Mouse (Mus musculus) neural tube, embryonic 15.5 days (tissue): ENCODE results near the gene Tpm4. TPM values are rescaled to one million over a fixed set of nuclear protein-coding genes. Genes with fewer than 3 reads are reported as not detected.

ENCODE experiments used
- ATAC-seq: fragments of 200-750 bp; cut with Nextera tagmentation; 2 replicates; pipeline ENCODE4 v1.8.0; 2017; ENCODE audit warnings: mild to moderate bottlenecking, moderate TSS enrichment, moderate library complexity; ENCODE audit not compliant: low FRiP score
- H3K27ac ChIP-seq: fragments of 300-500 bp; sonication (generic); replicated peaks from 2 replicates; pipeline ENCODE4 v1.5.1; 2015; ENCODE audit warnings: mild to moderate bottlenecking, inconsistent platforms
- H3K27me3 ChIP-seq: fragments of 300-500 bp; sonication (generic); replicated peaks from 2 replicates; pipeline ENCODE4 v1.6.1; 2015; ENCODE audit warnings: inconsistent platforms
- H3K36me3 ChIP-seq: fragments of 300-500 bp; sonication (generic); 2 replicates; pipeline ENCODE4 v1.6.1; 2015; ENCODE audit warnings: inconsistent platforms
- H3K4me1 ChIP-seq: fragments of 300-500 bp; sonication (generic); 2 replicates; pipeline ENCODE4 v1.6.1; 2015; ENCODE audit warnings: inconsistent platforms
- H3K4me2 ChIP-seq: fragments of 300-500 bp; sonication (generic); 2 replicates; pipeline ENCODE4 v1.6.1; 2015; ENCODE audit warnings: inconsistent platforms, mild to moderate bottlenecking, moderate library complexity
- H3K4me3 ChIP-seq: fragments of 300-500 bp; sonication (generic); replicated peaks from 2 replicates; pipeline ENCODE4 v1.5.1; 2015; ENCODE audit warnings: mild to moderate bottlenecking, inconsistent platforms
- H3K9ac ChIP-seq: fragments of 300-500 bp; sonication (generic); replicated peaks from 2 replicates; pipeline ENCODE4 v1.6.1; 2015; ENCODE audit warnings: mild to moderate bottlenecking, inconsistent platforms
- H3K9me3 ChIP-seq: fragments of 300-500 bp; sonication (generic); replicated peaks from 2 replicates; pipeline ENCODE4 v1.6.1; 2016; ENCODE audit warnings: inconsistent platforms
- WGBS: fragments of 180-500 bp; shearing (Covaris S2); methylation state at CpG from one replicate; pipeline ENCODE4 v1.1.7; 2015; ENCODE audit warnings: mixed read lengths; 5-methylcytosine and 5-hydroxymethylcytosine counted together
- polyA plus RNA-seq: library from polyadenylated mRNA; unstranded; fragments of >200 nt; fragmentation: Nextera tagmentation; extraction: Ambion mirVana; gene quantifications from 2 replicates; pipeline ENCODE4 v1.2.1, GENCODE M21; 2015

Gene Tpm4
- polyA plus RNA-seq, 1 experiment from 2014 or later: 156 TPM

- 64% methylated on average over 8 of the region's 8 CpGs for WGBS
- H3K4me1 ChIP-seq: no peaks in the 10 kb centered on the region
- no peak overlapping the region for H3K9ac ChIP-seq
- no peaks in the 10 kb centered on the region for H3K27me3 ChIP-seq
- H3K9me3 ChIP-seq: peaks cover 16% of the 10 kb centered on the region
- H3K4me3 ChIP-seq: no peak overlapping the region
- no peak overlapping the region for H3K4me2 ChIP-seq
- no peak for ATAC-seq
- H3K36me3 ChIP-seq: no peaks in the 10 kb centered on the region
- no peak overlapping the region for H3K27ac ChIP-seq
Measured at GRCm38 (mm10) chr8:72197997-72198396, 63.2 kb downstream of the Tpm4 start.

Other genes starting within 250 kb of the Tpm4 start
- gene Zfp882, start 226.4 kb upstream of the Tpm4 start, polyA plus RNA-seq: 13.5 and 17.1 TPM in 2 replicates
- gene Zfp617, start 226.3 kb upstream of the Tpm4 start, polyA plus RNA-seq: 33.5 and 35.1 TPM in 2 replicates
- gene Zfp961, start 183.9 kb upstream of the Tpm4 start, polyA plus RNA-seq: 13.8 and 19.4 TPM in 2 replicates
- gene Cyp4f18, start 125.3 kb upstream of the Tpm4 start, polyA plus RNA-seq: 1.2 and 1.3 TPM in 2 replicates
- not detected in 2 replicates for gene Olfr372, start 93.8 kb upstream of the Tpm4 start, polyA plus RNA-seq
- gene Olfr373, start 51.8 kb upstream of the Tpm4 start, polyA plus RNA-seq: 0.04 TPM in 1 of 2 replicates, not detected in the other
- 0.03 TPM in 2 replicates for gene Olfr374, start 27.9 kb upstream of the Tpm4 start, polyA plus RNA-seq
- gene Rab8a, start 26.2 kb downstream of the Tpm4 start, polyA plus RNA-seq: 76.7 and 96.5 TPM in 2 replicates
- 0.70 TPM in 1 of 2 replicates, not detected in the other for gene Hsh2d, start 54.7 kb downstream of the Tpm4 start, polyA plus RNA-seq
- not detected in 2 replicates for gene Cib3, start 77.9 kb downstream of the Tpm4 start, polyA plus RNA-seq
- gene Gm11034, start 78.7 kb downstream of the Tpm4 start, polyA plus RNA-seq: not detected in 2 replicates
- gene Fam32a, start 84.8 kb downstream of the Tpm4 start, polyA plus RNA-seq: 78.7 and 86.4 TPM in 2 replicates
- gene Ap1m1, start 105.0 kb downstream of the Tpm4 start, polyA plus RNA-seq: 235 and 249 TPM in 2 replicates
- 10.9 and 13.0 TPM in 2 replicates for gene Gm10282, start 170.3 kb downstream of the Tpm4 start, polyA plus RNA-seq
- gene Klf2, start 184.1 kb downstream of the Tpm4 start, polyA plus RNA-seq: 6.7 and 7.9 TPM in 2 replicates